Mouse (Mus musculus): ENCODE data around the gene Epo.

The Epo gene

GRCm38 (mm10) chr5:137476964-137477363 is 56.1 kb downstream of the Epo start, which contains the start of gene Zan:
Gene Zan (minus strand): TSS chr5:137477064.
- no peak for DNase-seq (ENCODE audit: low read depth, low spot score)

GRCm38 (mm10) chr5:137474351-137474750 is 58.7 kb downstream of the Epo start:
- DNase-seq (ENCODE audit: low read depth, low spot score) = no peak

GRCm38 (mm10) chr5:137472252-137472904 is 60.7 kb downstream of the Epo start:
- DNase-seq (ENCODE audit: low read depth, low spot score) = no peak

GRCm38 (mm10) chr5:137466946-137467345 is 66.1 kb downstream of the Epo start:
- no peak for DNase-seq (ENCODE audit: low read depth, low spot score)

GRCm38 (mm10) chr5:137465049-137465448 is 68.0 kb downstream of the Epo start:
- no peak for DNase-seq (ENCODE audit: low read depth, low spot score)

GRCm38 (mm10) chr5:137455866-137456591 is 77.0 kb downstream of the Epo start:
- DNase-seq (ENCODE audit: low read depth, low spot score) = no peak

GRCm38 (mm10) chr5:137455206-137455605 is 77.8 kb downstream of the Epo start:
- DNase-seq (ENCODE audit: low read depth, low spot score) = no peak

GRCm38 (mm10) chr5:137445536-137445935 is 87.5 kb downstream of the Epo start:
- DNase-seq (ENCODE audit: low read depth, low spot score) = no peak

- DNase-seq (ENCODE audit: low read depth, low spot score) = no peak
These were observed 92.7 kb downstream of the Epo start for GRCm38 (mm10) chr5:137440216-137440855.

- no peak for DNase-seq (ENCODE audit: low read depth, low spot score)
These were observed 99.2 kb downstream of the Epo start for GRCm38 (mm10) chr5:137433889-137434288.
